Mouse (Mus musculus): Measurements from ENCODE around the gene Krt9. TPM values are rescaled to one million over a fixed set of nuclear protein-coding genes. Genes with fewer than 3 reads are reported as not detected.

Gene Krt9
- total RNA-seq, 2 experiments from 2014 or later, result 3.2 to 3.4 TPM

- intact Hi-C loops (cut with DNase I), result no loop called here
- no peak overlapping the region for H3K4me3 ChIP-seq
- no peak for DNase-seq (ENCODE audit: extremely low spot score in 1 of 2, low spot score in 2 of 2)
Measured at GRCm38 (mm10) chr11:100179260-100179659, 13.8 kb downstream of the Krt9 start.

GRCm38 (mm10) chr11:100178307-100178706, 14.7 kb downstream of the Krt9 start:
- intact Hi-C loops (cut with DNase I), result no loop called here
- DNase-seq (ENCODE audit: extremely low spot score in 1 of 2, low spot score in 2 of 2), result peak in 1 of 2 experiments; percentile 15
- no peak overlapping the region for H3K4me3 ChIP-seq
- TF ChIP-seq CTCF (IDR thresholded peaks at IDR 0.05), result no peak
- no peak overlapping the region for H3K27ac ChIP-seq

More at GRCm38 (mm10) chr11:100179260-100179659, 13.8 kb downstream of the Krt9 start:
- H3K27ac ChIP-seq, result no peak overlapping the region
- TF ChIP-seq CTCF (IDR thresholded peaks at IDR 0.05), result no peak

- intact Hi-C loops (cut with DNase I), result no loop called here
- DNase-seq (ENCODE audit: extremely low spot score in 1 of 2, low spot score in 2 of 2), result no peak
- no peak for TF ChIP-seq CTCF (IDR thresholded peaks at IDR 0.05)
- H3K27ac ChIP-seq, result no peak overlapping the region
- H3K4me3 ChIP-seq, result no peak overlapping the region
Measured at GRCm38 (mm10) chr11:100176791-100177190, 16.3 kb downstream of the Krt9 start.

GRCm38 (mm10) chr11:100168765-100169762, 24.0 kb downstream of the Krt9 start:
- intact Hi-C loops (cut with DNase I), result loop anchor here (1.0 to 5.0 kb wide), 6 partner anchors 113 to 792 kb away; no protein-coding TSS in a partner anchor

GRCm38 (mm10) chr11:100168071-100168470, 25.0 kb downstream of the Krt9 start:
- TF ChIP-seq CTCF (IDR thresholded peaks at IDR 0.05), result no peak
- H3K4me3 ChIP-seq, result no peak overlapping the region
- H3K27ac ChIP-seq, result no peak overlapping the region
- intact Hi-C loops (cut with DNase I), result loop anchor here (2.0 to 5.0 kb wide), 3 partner anchors 163 to 791 kb away; no protein-coding TSS in a partner anchor
- DNase-seq (ENCODE audit: extremely low spot score in 1 of 2, low spot score in 2 of 2), result peak in 1 of 2 experiments; percentile 10

More at GRCm38 (mm10) chr11:100168765-100169762, 24.0 kb downstream of the Krt9 start:
- peak; percentile 60 for TF ChIP-seq CTCF (IDR thresholded peaks at IDR 0.05)
- peak; percentile 71 to 77 for DNase-seq (ENCODE audit: extremely low spot score in 1 of 2, low spot score in 2 of 2)
- no peak overlapping the region for H3K4me3 ChIP-seq
- H3K27ac ChIP-seq, result no peak overlapping the region

- H3K4me3 ChIP-seq, result no peak overlapping the region
- TF ChIP-seq CTCF (IDR thresholded peaks at IDR 0.05), result no peak
- no peak for DNase-seq (ENCODE audit: extremely low spot score in 1 of 2, low spot score in 2 of 2)
- H3K27ac ChIP-seq, result no peak overlapping the region
- intact Hi-C loops (cut with DNase I), result no loop called here
Measured at GRCm38 (mm10) chr11:100164392-100164791, 28.7 kb downstream of the Krt9 start.

GRCm38 (mm10) chr11:100157908-100158477, 35.1 kb downstream of the Krt9 start:
- Histone ChIP-seq H3K27ac (no peak overlapping the region), H3K4me3 (no peak overlapping the region)
- no peak for DNase-seq (ENCODE audit: extremely low spot score in 1 of 2, low spot score in 2 of 2)
- intact Hi-C loops (cut with DNase I), result no loop called here
- TF ChIP-seq CTCF (IDR thresholded peaks at IDR 0.05), result no peak

GRCm38 (mm10) chr11:100157331-100157730, 35.7 kb downstream of the Krt9 start:
- Histone ChIP-seq H3K4me3 (no peak overlapping the region), H3K27ac (no peak overlapping the region)
- intact Hi-C loops (cut with DNase I), result no loop called here
- no peak for DNase-seq (ENCODE audit: extremely low spot score in 1 of 2, low spot score in 2 of 2)
- TF ChIP-seq CTCF (IDR thresholded peaks at IDR 0.05), result no peak

- no peak for TF ChIP-seq CTCF (IDR thresholded peaks at IDR 0.05)
- no peak overlapping the region for H3K27ac ChIP-seq
- no peak overlapping the region for H3K4me3 ChIP-seq
- no peak for DNase-seq (ENCODE audit: extremely low spot score in 1 of 2, low spot score in 2 of 2)
- intact Hi-C loops (cut with DNase I), result no loop called here
Measured at GRCm38 (mm10) chr11:100155497-100156255, 37.4 kb downstream of the Krt9 start.

- Histone ChIP-seq H3K4me3 (no peak within 1 kb of the TSS), H3K27ac (no peak within 1 kb of the TSS)
- TF ChIP-seq CTCF (IDR thresholded peaks at IDR 0.05), result no peak
- intact Hi-C loops (cut with DNase I), result no loop called here
- DNase-seq (ENCODE audit: extremely low spot score in 1 of 2, low spot score in 2 of 2), result no peak
Measured at GRCm38 (mm10) chr11:100148615-100149330, 44.3 kb downstream of the Krt9 start, which contains the start of gene Krt19. Gene Krt19, minus strand, starts transcription at chr11:100148665.
